Mouse (Mus musculus): Measurements from ENCODE around the gene Rimklb.
A peak's percentile ranks its signal among the peaks of the same experiment; 100 is the strongest.

Gene Rimklb

GRCm38 (mm10) chr6:122416347-122416746, 82.2 kb downstream of the Rimklb start:
- DNase-seq: no peak

- no peak for DNase-seq
Measured at GRCm38 (mm10) chr6:122411281-122411680, 87.3 kb downstream of the Rimklb start.

- peak; percentile 37 for DNase-seq
Measured at GRCm38 (mm10) chr6:122402240-122402639, 96.3 kb downstream of the Rimklb start.

GRCm38 (mm10) chr6:122400263-122400662, 98.3 kb downstream of the Rimklb start:
- DNase-seq: peak; percentile 55
